Mouse (Mus musculus): ENCODE results near the gene Slc29a1. TPM values are rescaled to one million over a fixed set of nuclear protein-coding genes. Genes with fewer than 3 reads are reported as not detected.

Gene Slc29a1
- total and polyA plus RNA-seq, 3 experiments = 58.4 to 88.0 (median 72.1) TPM

DNA sequence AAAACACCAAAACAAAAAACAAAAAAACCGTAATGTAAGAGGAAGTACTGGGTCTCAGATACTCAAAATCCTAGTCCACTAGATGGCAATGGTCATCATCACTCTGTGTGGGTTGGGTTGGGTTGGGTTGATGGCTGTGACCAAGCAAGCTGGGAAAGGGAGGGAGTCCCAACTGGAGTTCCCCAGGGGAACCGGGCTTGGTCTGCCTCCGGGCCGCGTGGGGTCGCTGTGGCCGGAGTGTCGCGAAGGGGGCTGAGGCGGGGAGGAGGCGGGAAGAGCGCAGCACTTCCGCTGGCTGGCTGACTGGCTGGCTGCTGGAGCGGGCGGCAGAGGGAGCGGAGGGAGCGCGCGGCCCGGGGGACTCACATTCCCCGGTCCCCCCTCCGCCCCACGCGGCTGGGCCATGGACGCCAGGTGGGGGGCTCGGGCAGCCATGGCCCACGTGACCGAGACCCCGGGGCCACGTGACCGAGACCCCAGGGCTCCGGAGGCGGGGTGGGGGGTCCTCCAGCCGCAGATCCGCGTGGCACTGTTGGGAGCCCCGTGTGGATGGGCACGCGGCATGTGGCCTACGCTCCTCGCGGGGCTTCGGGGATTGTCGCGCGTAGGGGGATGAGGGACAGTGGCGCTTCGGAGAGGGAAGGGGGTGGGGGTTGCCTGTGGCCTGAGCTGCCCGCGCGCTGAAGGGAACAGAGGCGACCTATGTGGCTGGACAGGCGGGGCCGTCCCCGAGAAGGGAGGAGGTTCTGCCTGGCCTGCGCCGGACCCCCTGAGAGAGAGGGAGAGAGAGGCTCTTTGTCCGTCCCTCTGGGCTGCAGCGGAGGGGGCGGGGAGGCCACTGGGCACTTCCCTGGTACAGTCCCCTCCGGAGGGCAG is 35.5 kb downstream of the Slc29a1 start, which contains the start of gene Slc35b2 (continued):
- TF ChIP-seq MAFK (IDR thresholded peaks at IDR 0.05; ENCODE audit: insufficient replicate concordance, low read length) (0 out of 2 replicates have a peak, but pooled peaks have one; percentile 31), MYC (IDR thresholded peaks at IDR 0.05; ENCODE audit: low read depth, low read length) (peak; percentile 31; the same call in 1 of the 2 replicates), ELF1 (IDR thresholded peaks at IDR 0.05; ENCODE audit: low read depth, low read length) (peak; percentile 87), E2F4 (IDR thresholded peaks at IDR 0.05; ENCODE audit: insufficient replicate concordance, low read depth, low read length) (0 out of 2 replicates have a peak, but pooled peaks have one; percentile 48), RCOR1 (conservative IDR thresholded peaks at IDR 0.05; ENCODE audit: low read depth, low read length) (peak; percentile 78), PAX5 (IDR thresholded peaks at IDR 0.05; ENCODE audit: low read length) (no peak), POLR2AphosphoS2 (IDR thresholded peaks at IDR 0.05; ENCODE audit: low read depth, low read length) (peak; percentile 94), TCF12 (IDR thresholded peaks at IDR 0.05; ENCODE audit: low read depth, low read length) (peak; percentile 75), CHD1 (IDR thresholded peaks at IDR 0.05; ENCODE audit: low read depth, low read length) (no peak; the same call in 1 of the 2 replicates), NRF1 (IDR thresholded peaks at IDR 0.05; ENCODE audit: low read depth, low read length) (peak; percentile 31; the same call in 1 of the 2 replicates), IRF4 (IDR thresholded peaks at IDR 0.05; ENCODE audit: low read depth, low read length) (peak; percentile 55; the same call in 1 of the 2 replicates), ZKSCAN1 (IDR thresholded peaks at IDR 0.05; ENCODE audit: borderline replicate concordance, low read depth, low read length) (no peak), USF1 (IDR thresholded peaks at IDR 0.05; ENCODE audit: low read depth, low read length) (peak; percentile 93), ZNF384 (IDR thresholded peaks at IDR 0.05; ENCODE audit: low read depth, low read length) (peak; percentile 90), JUN (IDR thresholded peaks at IDR 0.05; ENCODE audit: insufficient read depth, low read depth, low read length) (no peak)

DNA sequence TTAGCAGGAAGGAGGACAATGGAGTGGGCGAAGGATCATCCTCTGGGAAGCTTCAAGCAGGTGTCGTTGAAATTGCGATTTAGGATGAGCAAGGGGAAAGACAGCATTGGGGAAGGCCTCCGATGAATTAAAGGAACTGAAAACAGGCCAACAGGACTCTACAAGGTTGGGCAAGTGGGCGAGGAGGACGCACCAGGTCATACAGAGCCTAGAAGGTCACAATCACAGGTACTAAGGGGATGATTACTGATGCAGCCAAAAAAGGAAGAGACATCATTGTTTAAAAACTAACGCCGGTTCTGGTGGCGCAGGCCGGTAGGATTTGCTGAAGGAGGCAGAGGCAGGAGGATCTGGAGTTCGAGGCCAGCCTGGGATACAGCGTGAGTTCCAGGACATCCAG is 36.2 kb downstream of the Slc29a1 start:
- H3K79me2 ChIP-seq (replicated peaks; ENCODE audit: control insufficient read depth, extremely low read depth, insufficient read depth, poor library complexity, severe bottlenecking) = peaks cover 34% of the 10 kb centered on the region
- H3K36me3 ChIP-seq (replicated peaks in 1 of 2; ENCODE audit: control insufficient read depth in 1 of 2, insufficient read depth in 1 of 2, low read length in 1 of 2) = peaks cover 57 to 73% of the 10 kb centered on the region in 2 experiments
- in situ Hi-C loops (cut with MboI; ENCODE audit: low pct_ligation_motif_present, low pct_unique_long_range_greater_than_20kb, low sequenced_read_pairs) = no loop called here
- peak overlapping the region; percentile 17; the same call in 1 of the 2 replicates for H3K4me2 ChIP-seq (ENCODE audit: insufficient read depth, low read depth, poor library complexity, severe bottlenecking)
- no peaks in the 10 kb centered on the region for H3K9me3 ChIP-seq (replicated peaks; ENCODE audit: low read length)
- peak overlapping the region; percentile 98 for H3K27ac ChIP-seq (ENCODE audit: insufficient read depth, low read depth)
- peak overlapping the region; percentile 39; the same call in 1 of the 2 replicates for H3K9ac ChIP-seq (ENCODE audit: insufficient read depth, low read depth)
- H3K27me3 ChIP-seq (replicated peaks) = no peaks in the 10 kb centered on the region
- TF ChIP-seq RCOR1 (conservative IDR thresholded peaks at IDR 0.05; ENCODE audit: low read depth, low read length) (no peak), CHD2 (IDR thresholded peaks at IDR 0.05; ENCODE audit: low read length) (peak; percentile 36; the same call in 1 of the 2 replicates), IRF4 (IDR thresholded peaks at IDR 0.05; ENCODE audit: low read depth, low read length) (peak; percentile 76; the same call in 1 of the 2 replicates), ZMIZ1 (IDR thresholded peaks at IDR 0.05; ENCODE audit: low read depth, low read length) (no peak; the same call in 1 of the 2 replicates), SMC3 (IDR thresholded peaks at IDR 0.05; ENCODE audit: low read depth, low read length) (no peak), USF2 (conservative IDR thresholded peaks at IDR 0.05; ENCODE audit: low read depth, low read length) (0 out of 2 replicates have a peak, but pooled peaks have one; percentile 3), ETS1 (conservative IDR thresholded peaks at IDR 0.05; ENCODE audit: low read depth, low read length) (peak; percentile 37), MAX (IDR thresholded peaks at IDR 0.05; ENCODE audit: low read length) (no peak), TCF12 (IDR thresholded peaks at IDR 0.05; ENCODE audit: low read depth, low read length) (0 out of 2 replicates have a peak, but pooled peaks have one; percentile 4), EP300 (IDR thresholded peaks at IDR 0.05; ENCODE audit: low read length) (peak; percentile 36), SIN3A (IDR thresholded peaks at IDR 0.05; ENCODE audit: low read length) (no peak), MAFK (IDR thresholded peaks at IDR 0.05; ENCODE audit: insufficient replicate concordance, low read length) (no peak), NELFE (IDR thresholded peaks at IDR 0.05; ENCODE audit: low read depth, low read length) (no peak; the same call in 1 of the 2 replicates), ELF1 (IDR thresholded peaks at IDR 0.05; ENCODE audit: low read depth, low read length) (0 out of 2 replicates have a peak, but pooled peaks have one; percentile 11), MXI1 (IDR thresholded peaks at IDR 0.05; ENCODE audit: low read depth, low read length) (no peak), POLR2AphosphoS2 (IDR thresholded peaks at IDR 0.05; ENCODE audit: low read depth, low read length) (peak; percentile 37; the same call in 1 of the 2 replicates)
- H3K4me1 ChIP-seq (ENCODE audit: control insufficient read depth in 1 of 2, insufficient read depth in 2 of 2) = peaks cover 34 to 60% of the 10 kb centered on the region in 2 experiments
- H3K4me3 ChIP-seq (replicated peaks in 1 of 3; ENCODE audit: low read depth in 2 of 3, low read length in 2 of 3, poor library complexity in 1 of 3) = peak overlapping the region in 1 of 3 experiments; percentile 14
- dilution Hi-C loops (cut with MboI; ENCODE audit: extremely low pct_ligation_motif_present, extremely low pct_unique_long_range_greater_than_20kb, low sequenced_read_pairs) = no loop called here
- no peak for DNase-seq (ENCODE audit: extremely low read depth)

Data from CH12.LX (cell line).